Mouse (Mus musculus) heart, adult 2 months (tissue): ENCODE measurements around the gene Klhl20.

Source experiments
- CTCF ChIP-seq: fragments of 200-600 bp; IDR thresholded peaks from 2 replicates; pipeline ENCODE4 v1.8.1; 2022; ENCODE audit warnings: antibody characterized with exemption, mild to moderate bottlenecking, moderate library complexity
- POLR2A ChIP-seq: fragments of 200-500 bp; IDR thresholded peaks from 2 replicates; pipeline ENCODE4 v1.6.1; 2011; ENCODE audit warnings: mild to moderate bottlenecking, low read depth, low read length, control low read depth; ENCODE audit not compliant: insufficient read depth

GRCm38 (mm10) chr1:161159214-161159613 is 27.9 kb upstream of the Klhl20 start, which contains the start of gene Tex50:
- TF ChIP-seq POLR2A (no peak), CTCF (no peak)
